Mouse (Mus musculus) kidney, postnatal 36 days (tissue): ENCODE data around the gene Srgn.
A peak's percentile ranks its signal among the peaks of the same experiment; 100 is the strongest.

Experiments
- DNase-seq, 2 experiments: peaks; one replicate each; pipeline ENCODE4 v3.0.0; 2021 to 2022; ENCODE audit warnings: mixed read lengths in 2 of 2

Gene Srgn

GRCm38 (mm10) chr10:62527351-62527750 lies at the start of gene Srgn:
Gene Srgn (minus strand): TSS chr10:62527451.
- no peak for DNase-seq

- DNase-seq: no peak
Observed at GRCm38 (mm10) chr10:62575001-62575400, 47.8 kb upstream of the Srgn start.

GRCm38 (mm10) chr10:62570126-62570871 lies 43.0 kb upstream of the Srgn start:
- DNase-seq: peak; percentile 30 to 49

GRCm38 (mm10) chr10:62568861-62569260 lies 41.6 kb upstream of the Srgn start:
- no peak for DNase-seq

- peak; percentile 18 to 49 for DNase-seq
Observed at GRCm38 (mm10) chr10:62557736-62558135, 30.5 kb upstream of the Srgn start.

- no peak for DNase-seq
Observed at GRCm38 (mm10) chr10:62556558-62556901, 29.3 kb upstream of the Srgn start.

DNA sequence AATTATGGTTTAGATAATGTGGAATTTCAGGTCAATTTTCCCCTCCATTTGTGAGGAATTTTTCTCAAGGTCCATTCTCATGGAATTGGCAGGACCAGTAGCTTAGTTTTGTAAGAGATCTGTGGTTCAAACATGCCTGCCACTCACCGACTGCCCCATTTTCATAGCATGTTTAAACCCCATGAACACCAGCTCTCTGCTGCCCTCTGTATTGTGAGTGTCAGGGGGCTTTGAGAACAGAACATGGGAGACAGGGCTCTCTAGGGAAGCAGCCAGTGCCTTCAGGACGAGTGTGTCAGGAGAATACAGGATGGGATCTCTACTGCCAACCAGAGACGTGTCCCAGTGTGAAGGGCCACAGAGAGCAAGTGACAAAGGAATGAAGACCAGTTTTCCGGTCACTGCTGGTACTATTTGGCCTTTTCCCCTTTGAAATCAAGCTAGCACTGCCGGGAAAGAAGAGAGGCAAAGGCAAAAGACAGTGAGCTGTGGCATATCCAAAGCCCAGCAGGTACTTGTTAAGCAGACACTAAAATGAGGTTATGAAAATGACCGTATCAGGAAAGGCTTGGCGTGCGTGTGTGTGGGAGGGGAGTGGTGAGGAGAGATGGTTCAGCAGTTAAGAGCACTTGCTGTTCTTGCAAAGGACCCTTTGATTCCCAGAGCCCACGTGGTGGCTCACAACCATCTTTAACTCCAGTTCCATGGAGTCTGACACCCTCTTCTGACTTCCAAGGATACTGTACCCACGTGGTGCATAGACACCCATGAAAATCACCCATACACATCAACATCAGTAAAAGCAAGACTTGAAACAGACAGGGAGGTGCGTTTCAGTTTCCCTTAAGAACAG lies 28.7 kb upstream of the Srgn start:
- no peak for DNase-seq

- DNase-seq: no peak
Observed at GRCm38 (mm10) chr10:62553611-62554091, 26.4 kb upstream of the Srgn start.

- no peak for DNase-seq
Observed at GRCm38 (mm10) chr10:62550787-62551300, 23.6 kb upstream of the Srgn start.

DNA sequence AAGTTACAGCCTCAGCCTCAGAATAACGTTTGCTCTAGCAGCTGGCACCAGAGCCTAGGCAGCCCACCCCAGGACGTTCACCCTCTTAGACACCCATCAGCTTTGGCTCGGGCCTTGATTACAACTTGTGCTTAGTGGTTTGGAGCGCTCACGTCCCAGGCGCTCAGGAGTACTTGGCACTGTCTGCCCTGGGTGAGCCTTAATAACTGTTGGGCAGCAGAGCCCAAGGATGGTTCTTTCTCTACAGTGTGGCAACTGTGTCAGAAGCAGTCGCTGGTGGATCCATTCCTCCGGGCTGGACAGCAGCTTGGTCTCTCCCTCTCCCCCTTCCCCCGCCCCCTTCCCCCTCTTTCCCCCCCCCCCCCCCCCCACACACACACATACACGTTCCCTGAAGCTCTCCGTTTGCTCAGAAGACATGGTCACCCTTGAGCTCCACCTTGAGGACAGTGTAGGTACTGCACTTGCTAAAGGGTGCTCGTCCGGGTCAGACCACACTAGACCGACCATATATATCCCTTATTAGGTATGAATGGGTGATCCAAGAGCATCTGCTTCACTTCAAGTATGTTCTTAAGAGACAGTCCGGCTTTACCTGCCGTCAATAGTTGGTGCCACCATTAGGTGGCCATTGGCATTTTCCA lies 22.4 kb upstream of the Srgn start:
- DNase-seq: peak; percentile 63 to 86

GRCm38 (mm10) chr10:62546441-62546840 lies 19.2 kb upstream of the Srgn start:
- peak; percentile 57 to 62 for DNase-seq

GRCm38 (mm10) chr10:62545759-62546158 lies 18.5 kb upstream of the Srgn start:
- no peak for DNase-seq

DNA sequence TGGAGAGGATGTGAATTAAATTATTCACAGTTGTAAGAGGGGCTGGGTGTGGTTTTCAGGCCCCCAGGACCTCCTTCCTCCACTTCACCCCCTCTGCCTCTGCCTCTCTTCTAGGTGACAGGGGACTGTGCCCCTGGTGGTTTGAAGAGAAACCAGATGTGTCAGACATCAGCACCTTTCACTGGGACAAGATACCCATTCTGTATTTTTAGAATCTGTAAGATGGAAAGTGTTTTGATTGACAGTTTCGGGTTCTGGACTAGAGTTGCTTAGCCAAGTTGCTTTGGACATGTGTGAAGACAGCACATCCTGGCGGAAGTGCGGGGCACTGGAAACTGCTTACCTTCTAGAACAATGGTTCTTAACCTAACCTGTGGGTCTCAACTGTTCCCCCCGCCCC lies 17.1 kb upstream of the Srgn start:
- no peak for DNase-seq

- peak; percentile 33 to 35 for DNase-seq
Observed at GRCm38 (mm10) chr10:62543399-62543808, 16.2 kb upstream of the Srgn start.

DNA sequence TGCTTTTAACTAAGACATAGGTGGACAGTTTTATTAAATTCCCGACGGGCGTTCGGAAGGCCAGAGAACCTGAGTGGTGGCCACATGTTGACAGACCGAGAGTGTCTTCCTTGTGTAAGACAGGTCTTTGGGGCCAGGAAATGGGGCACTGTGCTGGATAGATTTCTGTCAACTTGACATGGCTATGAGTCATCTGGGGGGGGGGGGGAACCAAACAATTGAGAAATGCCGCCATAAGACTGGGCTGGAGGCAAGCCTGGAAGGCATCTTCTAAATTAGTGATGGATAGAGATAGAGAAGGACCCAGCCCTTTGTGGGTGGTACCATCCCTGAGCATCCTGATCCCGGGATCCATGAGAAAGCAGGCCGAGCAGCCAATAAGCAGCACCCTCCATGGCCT lies 15.7 kb upstream of the Srgn start:
- no peak for DNase-seq

GRCm38 (mm10) chr10:62542507-62542906 lies 15.3 kb upstream of the Srgn start:
- DNase-seq: no peak

DNA sequence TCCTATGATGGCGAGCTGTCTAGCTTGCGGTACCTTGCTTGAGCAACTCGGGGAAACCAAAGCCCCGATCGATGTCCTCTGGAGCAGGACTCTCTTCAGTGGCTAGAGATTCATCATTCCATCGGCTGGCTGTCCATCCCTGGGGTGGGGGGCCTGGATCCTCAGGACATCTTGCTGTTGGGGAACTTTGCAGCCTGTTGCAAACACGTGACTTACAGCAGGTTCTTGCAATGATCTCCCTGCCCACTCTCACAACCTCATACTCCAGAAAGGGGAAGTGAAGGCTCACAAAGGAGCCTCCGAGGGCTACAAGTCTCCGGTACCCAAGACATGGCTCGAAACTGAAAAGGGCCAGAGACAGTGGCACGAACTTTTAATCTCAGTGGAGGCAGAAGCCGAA lies 14.2 kb upstream of the Srgn start:
- DNase-seq: no peak

GRCm38 (mm10) chr10:62540800-62541199 lies 13.5 kb upstream of the Srgn start:
- no peak for DNase-seq

- DNase-seq: no peak
Observed at GRCm38 (mm10) chr10:62534509-62534908, 7.3 kb upstream of the Srgn start.

DNA sequence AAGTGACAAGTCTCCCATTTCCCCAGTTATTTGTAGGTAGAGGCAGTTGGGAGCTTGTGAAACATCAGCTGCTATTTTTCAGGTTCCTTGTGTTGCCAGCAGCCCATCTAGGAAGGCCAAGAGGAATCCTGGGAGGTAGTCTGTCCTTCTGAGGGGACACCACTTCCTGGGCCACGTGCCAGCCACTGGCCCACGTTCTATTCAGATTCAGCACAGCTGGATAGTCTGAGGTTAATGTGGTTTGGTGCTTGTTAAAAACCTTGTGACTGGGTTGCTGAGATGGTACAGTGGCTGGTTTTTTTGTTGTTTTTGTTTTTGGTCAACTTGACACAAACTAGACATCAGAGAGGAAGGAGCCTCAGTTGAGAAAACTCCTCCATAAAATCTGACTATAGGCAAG lies 5.6 kb upstream of the Srgn start:
- DNase-seq: no peak

DNA sequence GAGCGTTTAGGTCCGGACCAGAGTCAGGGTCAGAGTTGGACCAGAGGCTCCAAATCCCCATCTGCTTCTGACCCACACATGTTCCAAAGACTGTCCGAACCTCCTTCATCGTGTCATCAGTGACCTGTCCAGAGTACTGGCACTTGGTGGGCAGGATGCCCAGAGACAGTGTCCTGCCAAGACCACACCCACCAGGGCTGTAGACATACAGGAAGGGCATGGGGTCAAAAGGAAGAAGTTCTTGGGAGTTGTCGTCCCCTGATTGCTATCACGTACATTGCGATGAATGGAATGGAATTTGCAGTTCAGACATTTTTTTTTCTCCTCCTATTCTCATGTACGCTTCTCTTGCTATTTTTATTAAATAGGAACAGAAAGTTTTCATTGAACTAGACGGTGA lies 2.9 kb upstream of the Srgn start:
- peak; percentile 84 to 90 for DNase-seq

GRCm38 (mm10) chr10:62522346-62522950 lies 4.8 kb downstream of the Srgn start:
- DNase-seq: no peak

DNA sequence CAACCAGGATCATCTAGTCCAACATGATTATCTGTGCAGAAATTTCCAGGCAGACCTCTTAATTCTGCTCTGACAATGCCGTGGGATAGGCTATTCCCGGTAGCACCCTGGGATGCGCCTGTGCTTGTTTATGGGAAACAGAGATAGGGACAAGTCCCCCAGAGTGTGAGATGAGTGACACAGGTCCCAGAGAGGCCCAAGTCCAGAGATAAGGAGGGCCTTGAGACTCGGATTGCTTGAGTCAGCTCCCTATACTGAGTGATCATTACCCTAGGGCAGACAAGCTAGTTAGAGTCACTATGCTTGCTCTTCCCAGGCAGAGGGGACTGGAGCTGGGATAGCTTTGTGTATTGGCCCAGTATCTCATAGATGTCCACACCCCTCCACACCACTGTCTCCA lies 5.5 kb downstream of the Srgn start:
- DNase-seq: no peak
